Mouse (Mus musculus) forebrain, embryonic 10.5 days (tissue): ENCODE measurements at regions not wholly inside any gene's neighbourhood (a gene's known extent, or its start where the extent isn't known, plus 50 kb on each side); places are given as distances from the start of the nearest gene placed in this dataset.

Experiments used
- DNase-seq: peaks from one replicate; pipeline ENCODE4 v3.0.0-alpha.2; 2017; ENCODE audit warnings: low spot score; ENCODE audit errors: extremely low spot score
- H3K27ac ChIP-seq: fragments of 300-500 bp; sonication (generic); 2 replicates; pipeline ENCODE4 v1.5.1; 2016; ENCODE audit warnings: mild to moderate bottlenecking
- H3K27me3 ChIP-seq: fragments of 300-500 bp; sonication (generic); 2 replicates; pipeline ENCODE4 v1.6.1; 2016; ENCODE audit warnings: mild to moderate bottlenecking; ENCODE audit not compliant: poor library complexity, severe bottlenecking
- H3K36me3 ChIP-seq: fragments of 300-500 bp; sonication (generic); replicated peaks from 2 replicates; pipeline ENCODE4 v1.6.1; 2016; ENCODE audit warnings: mild to moderate bottlenecking, moderate library complexity
- H3K4me1 ChIP-seq: fragments of 300-500 bp; sonication (generic); 2 replicates; pipeline ENCODE4 v1.6.1; 2016
- H3K4me3 ChIP-seq: fragments of 300-500 bp; sonication (generic); 2 replicates; pipeline ENCODE4 v1.5.1; 2016; ENCODE audit warnings: mild to moderate bottlenecking, moderate library complexity
- H3K9me3 ChIP-seq: fragments of 300-500 bp; sonication (generic); 2 replicates; pipeline ENCODE4 v1.6.1; 2016; ENCODE audit warnings: mild to moderate bottlenecking, moderate library complexity
- WGBS: fragments of 180-500 bp; shearing (Covaris S2); methylation state at CpG from one replicate; pipeline ENCODE4 v1.1.7; 2016; 5-methylcytosine and 5-hydroxymethylcytosine counted together

- Histone ChIP-seq H3K4me1 (peaks cover 15% of the 10 kb centered on the region; the same call in 1 of the 2 replicates), H3K4me3 (no peak overlapping the region), H3K27me3 (no peaks in the 10 kb centered on the region), H3K9me3 (no peaks in the 10 kb centered on the region), H3K36me3 (no peaks in the 10 kb centered on the region), H3K27ac (no peak overlapping the region)
- DNase-seq, result no peak
These were observed 117.8 kb upstream of the Hapln1 start for GRCm38 (mm10) chr13:89421833-89422232.

- Histone ChIP-seq H3K4me3 (no peak overlapping the region), H3K36me3 (no peaks in the 10 kb centered on the region), H3K9me3 (no peaks in the 10 kb centered on the region), H3K4me1 (peaks cover 24% of the 10 kb centered on the region), H3K27ac (no peak overlapping the region), H3K27me3 (no peaks in the 10 kb centered on the region)
- no peak for DNase-seq
These were observed 116.1 kb upstream of the Hapln1 start for GRCm38 (mm10) chr13:89423491-89423890.

GRCm38 (mm10) chr13:89428272-89429071 lies 111.1 kb upstream of the Hapln1 start:
- 25% methylated on average over 12 of the region's 12 CpGs for WGBS
- Histone ChIP-seq H3K27me3 (no peaks in the 10 kb centered on the region), H3K27ac (peak overlapping the region; percentile 12; the same call in 1 of the 2 replicates), H3K9me3 (no peaks in the 10 kb centered on the region), H3K4me3 (no peak overlapping the region), H3K4me1 (peaks cover 32% of the 10 kb centered on the region), H3K36me3 (no peaks in the 10 kb centered on the region)
- DNase-seq, result peak; percentile 23

GRCm38 (mm10) chr13:89444847-89445246 lies 94.7 kb upstream of the Hapln1 start:
- no peak overlapping the region for H3K4me3 ChIP-seq
- 86% methylated on average over 1 of the region's 1 CpGs for WGBS
- no peak overlapping the region for H3K27ac ChIP-seq
- no peaks in the 10 kb centered on the region for H3K36me3 ChIP-seq
- no peaks in the 10 kb centered on the region for H3K9me3 ChIP-seq
- H3K4me1 ChIP-seq, result no peaks in the 10 kb centered on the region
- H3K27me3 ChIP-seq, result no peaks in the 10 kb centered on the region
- DNase-seq, result no peak

GRCm38 (mm10) chr13:89453819-89454218 lies 85.8 kb upstream of the Hapln1 start:
- 95% methylated on average over 1 of the region's 1 CpGs for WGBS
- no peaks in the 10 kb centered on the region for H3K9me3 ChIP-seq
- H3K36me3 ChIP-seq, result no peaks in the 10 kb centered on the region
- no peak overlapping the region for H3K4me3 ChIP-seq
- no peaks in the 10 kb centered on the region for H3K4me1 ChIP-seq
- DNase-seq, result no peak
- no peaks in the 10 kb centered on the region for H3K27me3 ChIP-seq
- H3K27ac ChIP-seq, result no peak overlapping the region

- 96% methylated on average over 2 of the region's 2 CpGs for WGBS
- Histone ChIP-seq H3K9me3 (no peaks in the 10 kb centered on the region), H3K36me3 (no peaks in the 10 kb centered on the region), H3K27me3 (no peaks in the 10 kb centered on the region), H3K4me1 (no peaks in the 10 kb centered on the region), H3K4me3 (no peak overlapping the region), H3K27ac (no peak overlapping the region)
- DNase-seq, result no peak
These were observed 85.2 kb upstream of the Hapln1 start for GRCm38 (mm10) chr13:89454249-89455018.

- WGBS, result 92% methylated on average over 4 of the region's 4 CpGs
These were observed 75.8 kb upstream of the Hapln1 start for GRCm38 (mm10) chr13:89463746-89464145.

More at GRCm38 (mm10) chr13:89463746-89464145, 75.8 kb upstream of the Hapln1 start:
- Histone ChIP-seq H3K27me3 (no peaks in the 10 kb centered on the region), H3K4me1 (no peaks in the 10 kb centered on the region), H3K4me3 (no peak overlapping the region), H3K27ac (no peak overlapping the region), H3K9me3 (no peaks in the 10 kb centered on the region), H3K36me3 (no peaks in the 10 kb centered on the region)
- no peak for DNase-seq
